Mouse (Mus musculus) thymus, postnatal 0 days (tissue): Measurements from ENCODE around the gene Ttc13. TPM values are rescaled to one million over a fixed set of nuclear protein-coding genes. Genes with fewer than 3 reads are reported as not detected.

ENCODE experiments used
- DNase-seq: peaks from one replicate; pipeline ENCODE4 v3.0.0-alpha.2; 2015; ENCODE audit warnings: low spot score
- polyA plus RNA-seq: library from polyadenylated mRNA; unstranded; fragments of >200 nt; fragmentation: Nextera tagmentation; extraction: Ambion mirVana; gene quantifications from 2 replicates; pipeline ENCODE4 v1.2.1, GENCODE M21; 2015

Gene Ttc13
- polyA plus RNA-seq, 1 experiment from 2014 or later = 54.3 TPM

GRCm38 (mm10) chr8:124704376-124704775 is 17.4 kb downstream of the Ttc13 start:
- no peak for DNase-seq

GRCm38 (mm10) chr8:124703526-124703925 is 18.3 kb downstream of the Ttc13 start:
- peak; percentile 46 for DNase-seq

- DNase-seq = no peak
These were observed 19.6 kb downstream of the Ttc13 start for GRCm38 (mm10) chr8:124702183-124702582.

- DNase-seq = peak; percentile 86
These were observed 20.8 kb downstream of the Ttc13 start for GRCm38 (mm10) chr8:124701023-124701422.

- DNase-seq = peak; percentile 21
These were observed 21.5 kb downstream of the Ttc13 start for GRCm38 (mm10) chr8:124700271-124700670.

- no peak for DNase-seq
These were observed 26.2 kb downstream of the Ttc13 start for GRCm38 (mm10) chr8:124695424-124696100.

GRCm38 (mm10) chr8:124691706-124692105 is 30.1 kb downstream of the Ttc13 start:
- no peak for DNase-seq

GRCm38 (mm10) chr8:124688899-124689298 is 32.9 kb downstream of the Ttc13 start:
- DNase-seq = no peak

GRCm38 (mm10) chr8:124682218-124682617 is 39.6 kb downstream of the Ttc13 start:
- no peak for DNase-seq

- no peak for DNase-seq
These were observed 40.0 kb downstream of the Ttc13 start for GRCm38 (mm10) chr8:124681792-124682157.

- DNase-seq = no peak
These were observed 40.5 kb downstream of the Ttc13 start for GRCm38 (mm10) chr8:124681077-124681791.

- no peak for DNase-seq
These were observed 43.5 kb downstream of the Ttc13 start for GRCm38 (mm10) chr8:124678246-124678645.

GRCm38 (mm10) chr8:124677486-124677885 is 44.3 kb downstream of the Ttc13 start:
- peak; percentile 52 for DNase-seq

- no peak for DNase-seq
These were observed 44.7 kb downstream of the Ttc13 start for GRCm38 (mm10) chr8:124677078-124677477.

GRCm38 (mm10) chr8:124676661-124677060 is 45.1 kb downstream of the Ttc13 start:
- peak; percentile 8 for DNase-seq

GRCm38 (mm10) chr8:124672345-124672744 is 49.4 kb downstream of the Ttc13 start:
- no peak for DNase-seq

- no peak for DNase-seq
These were observed 53.0 kb downstream of the Ttc13 start for GRCm38 (mm10) chr8:124668798-124669197.

- DNase-seq = no peak
These were observed 57.4 kb downstream of the Ttc13 start for GRCm38 (mm10) chr8:124664414-124664813.

GRCm38 (mm10) chr8:124663874-124664230 is 57.9 kb downstream of the Ttc13 start:
- DNase-seq = no peak

GRCm38 (mm10) chr8:124663112-124663873 is 58.5 kb downstream of the Ttc13 start, which contains the start of gene 2310022B05Rik:
2310022B05Rik (minus strand) TSS chr8:124663369.
- peak; percentile 67 for DNase-seq

- no peak for DNase-seq
These were observed 59.2 kb downstream of the Ttc13 start for GRCm38 (mm10) chr8:124662446-124663111.

- DNase-seq = no peak
These were observed 60.0 kb downstream of the Ttc13 start for GRCm38 (mm10) chr8:124661781-124662180.
